ENCODE assay signal across 8 mouse cellular contexts in genomic region chr7:133123999-133124700, GRCm38 (mm10). TPM values are rescaled to one million over a fixed set of nuclear protein-coding genes. Genes with fewer than 3 reads are reported as not detected.
DNase-seq lines count a peak whose midpoint lies in the region; ATAC-seq lines count a peak whose summit lies in the region.

Gene Ctbp2 (minus strand): TSS chr7:133124354.

- peak within 1 kb of the TSS; percentile 95 for H3K4me3 ChIP-seq in embryonic facial prominence, embryonic 11.5 days (ENCODE audit: low read depth, low read length)
- H3K4me3 ChIP-seq in limb, embryonic 11.5 days (ENCODE audit: low read depth, low read length) = peak within 1 kb of the TSS; percentile 95
- peak within 1 kb of the TSS; percentile 93 for H3K4me3 ChIP-seq in midbrain, embryonic 11.5 days (ENCODE audit: low read depth, low read length)

- H3K9ac ChIP-seq in embryonic facial prominence, embryonic 11.5 days (replicated peaks; ENCODE audit: low read length) = peak within 1 kb of the TSS; percentile 98
- H3K9ac ChIP-seq in limb, embryonic 11.5 days (ENCODE audit: low read length) = peak within 1 kb of the TSS; percentile 98
- H3K9ac ChIP-seq in midbrain, embryonic 11.5 days (ENCODE audit: low read length) = peak within 1 kb of the TSS; percentile 99

- peak within 1 kb of the TSS; percentile 92 for H3K4me2 ChIP-seq in embryonic facial prominence, embryonic 11.5 days (ENCODE audit: low read depth, low read length)
- H3K4me2 ChIP-seq in limb, embryonic 11.5 days (ENCODE audit: low read depth, severe bottlenecking) = peak within 1 kb of the TSS; percentile 93
- peak within 1 kb of the TSS; percentile 98 for H3K4me2 ChIP-seq in midbrain, embryonic 11.5 days

- 1% methylated on average over 47 of the region's 59 CpGs for WGBS in embryonic facial prominence, embryonic 11.5 days
- WGBS in limb, embryonic 11.5 days = under 1% methylated on average over 59 of the region's 59 CpGs
- WGBS in midbrain, embryonic 11.5 days = under 1% methylated on average over 59 of the region's 59 CpGs

- H3K4me1 ChIP-seq in embryonic facial prominence, embryonic 11.5 days (ENCODE audit: control insufficient read depth, insufficient read depth, low read length) = 0 out of 2 replicates have a peak, but pooled peaks cover 3% of the 10 kb centered on the region
- H3K4me1 ChIP-seq in limb, embryonic 11.5 days (ENCODE audit: control insufficient read depth, insufficient read depth, low read length) = peaks cover 18% of the 10 kb centered on the region
- H3K4me1 ChIP-seq in midbrain, embryonic 11.5 days (ENCODE audit: control insufficient read depth, insufficient read depth, low read length) = peaks cover 20% of the 10 kb centered on the region

- peak; percentile 82 to 84 for DNase-seq in adrenal gland, postnatal 4 days (ENCODE audit: low spot score in 2 of 2)
- DNase-seq in embryonic facial prominence, embryonic 11.5 days (ENCODE audit: low spot score) = peak; percentile 83
- DNase-seq in heart, adult 18-20 months = peak; percentile 87 to 89
- DNase-seq in kidney, adult 18-20 months = peak; percentile 88
- peak; percentile 86 for DNase-seq in limb, embryonic 11.5 days (ENCODE audit: low spot score)
- DNase-seq in midbrain, embryonic 11.5 days (ENCODE audit: low spot score, missing footprints) = peak; percentile 98
- DNase-seq in skeletal muscle tissue, adult 2 months (ENCODE audit: low read depth, low spot score) = peak; percentile 77

- peak; percentile 89 for ATAC-seq in embryonic facial prominence, embryonic 11.5 days (replicated peaks; ENCODE audit: insufficient number of reproducible peaks, low FRiP score, low TSS enrichment, low read depth)
- peak; percentile 63 for ATAC-seq in limb, embryonic 11.5 days (ENCODE audit: insufficient number of reproducible peaks, low FRiP score, low TSS enrichment, low read depth)
- ATAC-seq in midbrain, embryonic 11.5 days (ENCODE audit: low FRiP score) = peak; percentile 75
- no peak for ATAC-seq in inflammation-experienced regulatory T-cells, adult 6 months

- no peaks in the 10 kb centered on the region for H3K27me3 ChIP-seq in embryonic facial prominence, embryonic 11.5 days (ENCODE audit: control insufficient read depth, insufficient read depth, low read length)
- no peaks in the 10 kb centered on the region for H3K27me3 ChIP-seq in limb, embryonic 11.5 days (ENCODE audit: control insufficient read depth, insufficient read depth, low read length)
- peaks cover 10% of the 10 kb centered on the region for H3K27me3 ChIP-seq in midbrain, embryonic 11.5 days (ENCODE audit: control insufficient read depth, insufficient read depth, low read length)

- no peaks in the 10 kb centered on the region for H3K36me3 ChIP-seq in embryonic facial prominence, embryonic 11.5 days (replicated peaks; ENCODE audit: control insufficient read depth, insufficient read depth, low read depth, low read length)
- H3K36me3 ChIP-seq in limb, embryonic 11.5 days (ENCODE audit: control insufficient read depth, insufficient read depth, low read length) = no peaks in the 10 kb centered on the region; the same call in 1 of the 2 replicates
- H3K36me3 ChIP-seq in midbrain, embryonic 11.5 days (ENCODE audit: control insufficient read depth, insufficient read depth, low read length) = no peaks in the 10 kb centered on the region

- no peaks in the 10 kb centered on the region for H3K9me3 ChIP-seq in embryonic facial prominence, embryonic 11.5 days (replicated peaks; ENCODE audit: control insufficient read depth, low read length)
- H3K9me3 ChIP-seq in limb, embryonic 11.5 days (ENCODE audit: control insufficient read depth, low read length) = no peaks in the 10 kb centered on the region
- H3K9me3 ChIP-seq in midbrain, embryonic 11.5 days (ENCODE audit: control insufficient read depth, low read length) = no peaks in the 10 kb centered on the region

- peak within 1 kb of the TSS; percentile 99 for H3K27ac ChIP-seq in embryonic facial prominence, embryonic 11.5 days (replicated peaks; ENCODE audit: low read depth, low read length)
- H3K27ac ChIP-seq in limb, embryonic 11.5 days (replicated peaks; ENCODE audit: low read depth, low read length) = peak within 1 kb of the TSS; percentile 98
- peak within 1 kb of the TSS; percentile 99 for H3K27ac ChIP-seq in midbrain, embryonic 11.5 days (ENCODE audit: low read depth, low read length)

RNA-seq across cellular contexts. Expression of gene Ctbp2, which starts in this region (rescaled TPM):
- total RNA-seq in adrenal gland, postnatal 4 days (2021) = 10 to 100 TPM; 86.7 to 94.1 TPM
- 129 and 131 TPM in 2 replicates for polyA plus RNA-seq in embryonic facial prominence, embryonic 11.5 days (2014; fragmentation: Nextera tagmentation; extraction: Ambion mirVana)
- total RNA-seq in heart, adult 18-20 months (2021) = 10 to 100 TPM; 24.4 to 30.6 TPM
- polyA plus RNA-seq in limb, embryonic 11.5 days (2014; fragmentation: Nextera tagmentation; extraction: Ambion mirVana) = 141 and 144 TPM in 2 replicates
- 118 and 131 TPM in 2 replicates for polyA plus RNA-seq in midbrain, embryonic 11.5 days (2014; fragmentation: Nextera tagmentation; extraction: Ambion mirVana)
- polyA plus RNA-seq in inflammation-experienced regulatory T-cells, adult 6 months (2017; shearing (Covaris generic)) = 1 to 10 TPM; 3.1 to 9.1 (median 4.6) TPM

Comparison
In these comparisons a context has a peak if more than half of its experiments do, and no peak if none do; other contexts are left out.
1. RNA of gene Ctbp2 (polyA plus RNA-seq): 141 to 144 TPM in limb, embryonic 11.5 days, 118 to 131 TPM in midbrain, embryonic 11.5 days and 129 to 131 TPM in embryonic facial prominence, embryonic 11.5 days; 3.1 to 9.1 TPM in inflammation-experienced regulatory T-cells, adult 6 months; every median in the first group is over 10 times any median in the second.
2. Peak in every context shown above with its lines, with median percentiles within 50 percentile points of each other: DNase-seq, H3K27ac ChIP-seq, H3K4me2 ChIP-seq, H3K4me3 ChIP-seq and H3K9ac ChIP-seq.